Mouse (Mus musculus) CH12.LX (cell line): ENCODE data around the gene Ciao2a. TPM values are rescaled to one million over a fixed set of nuclear protein-coding genes. Genes with fewer than 3 reads are reported as not detected.

Source experiments
- DNase-seq: peaks from one replicate; pipeline ENCODE4 v3.0.0-alpha.2; 2013; ENCODE audit errors: extremely low read depth
- H3K27ac ChIP-seq: 2 replicates; pipeline ENCODE4 v1.5.1; 2012; ENCODE audit warnings: low read depth, mild to moderate bottlenecking, control low read depth, moderate library complexity; ENCODE audit not compliant: insufficient read depth
- H3K27me3 ChIP-seq: replicated peaks from 2 replicates; pipeline ENCODE3; 2012; ENCODE audit warnings: inconsistent platforms
- H3K36me3 ChIP-seq, 2 experiments: replicated peaks in 1 of 2; 2 replicates each; pipeline versions ENCODE3 to v1.6.1; 2012; ENCODE audit warnings: inconsistent platforms in 1 of 2, low read length in 1 of 2, mild to moderate bottlenecking in 1 of 2, mixed read lengths in 1 of 2, moderate library complexity in 1 of 2; ENCODE audit not compliant: control insufficient read depth in 1 of 2, insufficient read depth in 1 of 2
- H3K4me1 ChIP-seq, 2 experiments: 2 replicates each; pipeline ENCODE4 v1.6.1; 2012; ENCODE audit warnings: inconsistent platforms in 1 of 2, moderate library complexity in 1 of 2; ENCODE audit not compliant: insufficient read depth in 2 of 2, control insufficient read depth in 1 of 2
- H3K4me2 ChIP-seq: 2 replicates; pipeline ENCODE4 v1.6.1; 2012; ENCODE audit warnings: low read depth, mild to moderate bottlenecking, control low read depth; ENCODE audit not compliant: poor library complexity, insufficient read depth, severe bottlenecking
- H3K4me3 ChIP-seq, 3 experiments: fragments of 150-350 bp in 1 of 3; sonication (generic) in 1 of 3; replicated peaks in 1 of 3; 2 replicates each; pipeline versions ENCODE3 to v1.5.1; 2011 to 2012; ENCODE audit warnings: low read depth in 2 of 3, low read length in 2 of 3, mild to moderate bottlenecking in 2 of 3, moderate library complexity in 2 of 3, control low read depth in 1 of 3, improper control_type of control experiment in 1 of 3, inconsistent platforms in 1 of 3, mixed read lengths in 1 of 3; ENCODE audit not compliant: poor library complexity in 1 of 3
- H3K79me2 ChIP-seq: replicated peaks from 2 replicates; pipeline ENCODE4 v1.6.1; 2012; ENCODE audit warnings: mild to moderate bottlenecking, moderate library complexity; ENCODE audit not compliant: control insufficient read depth, poor library complexity, insufficient read depth, severe bottlenecking; ENCODE audit errors: extremely low read depth
- H3K9ac ChIP-seq: 2 replicates; pipeline ENCODE4 v1.6.1; 2012; ENCODE audit warnings: low read depth, mild to moderate bottlenecking, control low read depth, moderate library complexity; ENCODE audit not compliant: insufficient read depth
- H3K9me3 ChIP-seq: replicated peaks from 2 replicates; pipeline ENCODE3; 2012; ENCODE audit warnings: low read length, inconsistent platforms, mixed read lengths
- BHLHE40 ChIP-seq: IDR thresholded peaks from 2 replicates; pipeline ENCODE4 v1.6.1; 2011; ENCODE audit warnings: mild to moderate bottlenecking, low read depth, low read length, improper control_type of control experiment
- E2F4 ChIP-seq: IDR thresholded peaks from 2 replicates; pipeline ENCODE4 v1.6.1; 2011; ENCODE audit warnings: low read depth, low read length, improper control_type of control experiment; ENCODE audit not compliant: insufficient replicate concordance
- EP300 ChIP-seq: IDR thresholded peaks from 2 replicates; pipeline ENCODE4 v1.6.1; 2011; ENCODE audit warnings: low read length, improper control_type of control experiment
- JUND ChIP-seq: conservative IDR thresholded peaks from 2 replicates; pipeline ENCODE4 v1.6.1; 2011; ENCODE audit warnings: low read depth, low read length, improper control_type of control experiment
- KAT2A ChIP-seq: IDR thresholded peaks from 2 replicates; pipeline ENCODE4 v1.6.1; 2012; ENCODE audit warnings: low read length, improper control_type of control experiment, inconsistent platforms; ENCODE audit not compliant: insufficient replicate concordance
- MYC ChIP-seq: IDR thresholded peaks from 2 replicates; pipeline ENCODE4 v1.6.1; 2011; ENCODE audit warnings: low read depth, mild to moderate bottlenecking, improper control_type of control experiment, low read length
- NELFE ChIP-seq: IDR thresholded peaks from 2 replicates; pipeline ENCODE4 v1.6.1; 2011; ENCODE audit warnings: low read depth, low read length, improper control_type of control experiment
- POLR2AphosphoS2 ChIP-seq: IDR thresholded peaks from 2 replicates; pipeline ENCODE4 v1.6.1; 2011; ENCODE audit warnings: low read depth, low read length, improper control_type of control experiment
- SIN3A ChIP-seq: IDR thresholded peaks from 2 replicates; pipeline ENCODE4 v1.6.1; 2012; ENCODE audit warnings: low read length, improper control_type of control experiment, inconsistent platforms
- TCF12 ChIP-seq: IDR thresholded peaks from 2 replicates; pipeline ENCODE4 v1.6.1; 2014; ENCODE audit warnings: low read depth, mild to moderate bottlenecking, inconsistent platforms, low read length, improper control_type of control experiment
- USF1 ChIP-seq: IDR thresholded peaks from 2 replicates; pipeline ENCODE4 v1.6.1; 2014; ENCODE audit warnings: low read depth, mild to moderate bottlenecking, inconsistent platforms, low read length, improper control_type of control experiment
- dilution Hi-C: fragments of 300-500 bp; cut with MboI; formaldehyde crosslinking; loops from 2 replicates; pipeline ENCODE4 v1.14.3; 2020; ENCODE audit warnings: low sequenced_read_pairs; ENCODE audit not compliant: extremely low pct_unique_long_range_greater_than_20kb, extremely low pct_ligation_motif_present
- in situ Hi-C: fragments of 300-500 bp; cut with MboI; formaldehyde crosslinking; loops from 3 replicates; pipeline ENCODE4 v1.14.3; 2019; ENCODE audit warnings: low sequenced_read_pairs, low pct_ligation_motif_present, low pct_unique_long_range_greater_than_20kb, mixed read lengths
- polyA plus RNA-seq: library from polyadenylated mRNA; unstranded; fragments of >175 nt; gene quantifications from 2 replicates; pipeline ENCODE4 v1.2.1, GENCODE M21; 2012; ENCODE audit warnings: low read depth; ENCODE audit not compliant: insufficient read length
- total RNA-seq, 2 experiments: library from RNA; depleted of rRNA; stranded (reverse); fragments of 300-350 nt in 1 of 2; fragments of >200 nt in 1 of 2; gene quantifications; 2 replicates each; pipeline ENCODE4 v1.2.3; 2012 to 2014

Ciao2a gene
- total and polyA plus RNA-seq, 3 experiments: 144 to 359 (median 197) TPM

- no peak for TF ChIP-seq EP300
- no peak for TF ChIP-seq NELFE
- TF ChIP-seq JUND: no peak
- no peak for TF ChIP-seq USF1
- no peak for TF ChIP-seq SIN3A
- TF ChIP-seq MYC: no peak
- TF ChIP-seq KAT2A: no peak
- TF ChIP-seq TCF12: no peak
- no peak for TF ChIP-seq POLR2AphosphoS2
- no peak for TF ChIP-seq BHLHE40
- no peak for TF ChIP-seq E2F4
- Histone ChIP-seq H3K4me2 (0 out of 2 replicates have a peak overlapping the region, but pooled peaks have one; percentile 42), H3K27me3 (no peaks in the 10 kb centered on the region), H3K9ac (no peak overlapping the region), H3K4me1 (peaks cover 13 to 69% of the 10 kb centered on the region in 2 experiments), H3K79me2 (no peaks in the 10 kb centered on the region; the same call in 1 of the 2 replicates), H3K4me3 (no peak overlapping the region), H3K36me3 (peaks cover 0 to 18% of the 10 kb centered on the region in 2 experiments), H3K27ac (no peak overlapping the region), H3K9me3 (peaks cover 2% of the 10 kb centered on the region)
- peak; percentile 69 for DNase-seq
- in situ Hi-C loops (no loop called here), dilution Hi-C loops (no loop called here)
Observed at GRCm38 (mm10) chr9:66186426-66186825, 60.0 kb downstream of the Ciao2a start.

Other genes with a start within 250 kb of the Ciao2a start
- 177 and 257 TPM in 2 replicates for gene Pclaf, start 236.4 kb upstream of the Ciao2a start, total RNA-seq (2012; rRNA removed)
- 394 and 490 TPM in 2 replicates for gene Pclaf, start 236.4 kb upstream of the Ciao2a start, total RNA-seq (2014; rRNA removed)
- gene Pclaf, start 236.4 kb upstream of the Ciao2a start, polyA plus RNA-seq: 183 and 229 TPM in 2 replicates
- gene Trip4, start 217.8 kb upstream of the Ciao2a start, total RNA-seq (2012; rRNA removed): 12.0 and 12.1 TPM in 2 replicates
- 14.4 and 14.8 TPM in 2 replicates for gene Trip4, start 217.8 kb upstream of the Ciao2a start, total RNA-seq (2014; rRNA removed)
- 15.4 and 17.2 TPM in 2 replicates for gene Trip4, start 217.8 kb upstream of the Ciao2a start, polyA plus RNA-seq
- 14.4 and 16.0 TPM in 2 replicates for gene Csnk1g1, start 217.7 kb upstream of the Ciao2a start, total RNA-seq (2012; rRNA removed)
- gene Csnk1g1, start 217.7 kb upstream of the Ciao2a start, total RNA-seq (2014; rRNA removed): 10.7 and 11.7 TPM in 2 replicates
- 12.3 and 13.8 TPM in 2 replicates for gene Csnk1g1, start 217.7 kb upstream of the Ciao2a start, polyA plus RNA-seq
- gene Ppib, start 66.4 kb upstream of the Ciao2a start, total RNA-seq (2012; rRNA removed): 550 and 590 TPM in 2 replicates
- gene Ppib, start 66.4 kb upstream of the Ciao2a start, total RNA-seq (2014; rRNA removed): 477 and 507 TPM in 2 replicates
- gene Ppib, start 66.4 kb upstream of the Ciao2a start, polyA plus RNA-seq: 268 and 271 TPM in 2 replicates
- gene Snx22, start 56.9 kb upstream of the Ciao2a start, total RNA-seq (2012; rRNA removed): 11.4 and 11.5 TPM in 2 replicates
- 0.11 TPM in 1 of 2 replicates, not detected in the other for gene Snx22, start 56.9 kb upstream of the Ciao2a start, total RNA-seq (2014; rRNA removed)
- 0.25 and 0.39 TPM in 2 replicates for gene Snx22, start 56.9 kb upstream of the Ciao2a start, polyA plus RNA-seq
- 86.4 and 91.4 TPM in 2 replicates for gene Snx1, start within 50 bp of the Ciao2a start, total RNA-seq (2012; rRNA removed)
- 170 and 186 TPM in 2 replicates for gene Snx1, start within 50 bp of the Ciao2a start, total RNA-seq (2014; rRNA removed)
- gene Snx1, start within 50 bp of the Ciao2a start, polyA plus RNA-seq: 110 and 114 TPM in 2 replicates
- 28.4 and 39.0 TPM in 2 replicates for gene Dapk2, start 31.6 kb downstream of the Ciao2a start, total RNA-seq (2012; rRNA removed)
- gene Dapk2, start 31.6 kb downstream of the Ciao2a start, total RNA-seq (2014; rRNA removed): 60.3 and 62.4 TPM in 2 replicates
- 25.2 and 26.7 TPM in 2 replicates for gene Dapk2, start 31.6 kb downstream of the Ciao2a start, polyA plus RNA-seq
- gene Herc1, start 223.8 kb downstream of the Ciao2a start, total RNA-seq (2012; rRNA removed): 45.2 and 47.6 TPM in 2 replicates
- gene Herc1, start 223.8 kb downstream of the Ciao2a start, total RNA-seq (2014; rRNA removed): 32.9 and 33.2 TPM in 2 replicates
- gene Herc1, start 223.8 kb downstream of the Ciao2a start, polyA plus RNA-seq: 35.4 and 42.1 TPM in 2 replicates